Mouse (Mus musculus): Measurements from ENCODE around the gene Fos.
A peak's percentile ranks its signal among the peaks of the same experiment; 100 is the strongest.

The Fos gene

DNA sequence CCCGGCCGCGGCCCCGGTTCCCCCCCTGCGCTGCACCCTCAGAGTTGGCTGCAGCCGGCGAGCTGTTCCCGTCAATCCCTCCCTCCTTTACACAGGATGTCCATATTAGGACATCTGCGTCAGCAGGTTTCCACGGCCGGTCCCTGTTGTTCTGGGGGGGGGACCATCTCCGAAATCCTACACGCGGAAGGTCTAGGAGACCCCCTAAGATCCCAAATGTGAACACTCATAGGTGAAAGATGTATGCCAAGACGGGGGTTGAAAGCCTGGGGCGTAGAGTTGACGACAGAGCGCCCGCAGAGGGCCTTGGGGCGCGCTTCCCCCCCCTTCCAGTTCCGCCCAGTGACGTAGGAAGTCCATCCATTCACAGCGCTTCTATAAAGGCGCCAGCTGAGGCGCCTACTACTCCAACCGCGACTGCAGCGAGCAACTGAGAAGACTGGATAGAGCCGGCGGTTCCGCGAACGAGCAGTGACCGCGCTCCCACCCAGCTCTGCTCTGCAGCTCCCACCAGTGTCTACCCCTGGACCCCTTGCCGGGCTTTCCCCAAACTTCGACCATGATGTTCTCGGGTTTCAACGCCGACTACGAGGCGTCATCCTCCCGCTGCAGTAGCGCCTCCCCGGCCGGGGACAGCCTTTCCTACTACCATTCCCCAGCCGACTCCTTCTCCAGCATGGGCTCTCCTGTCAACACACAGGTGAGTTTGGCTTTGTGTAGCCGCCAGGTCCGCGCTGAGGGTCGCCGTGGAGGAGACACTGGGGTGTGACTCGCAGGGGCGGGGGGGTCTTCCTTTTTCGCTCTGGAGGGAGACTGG lies at the start of gene Fos:
TSS of gene Fos (plus strand) at position 410 of the 817 bp plus-strand sequence.
- DNase-seq (ENCODE audit: low spot score in 2 of 2), result peak; percentile 76 to 84

DNA sequence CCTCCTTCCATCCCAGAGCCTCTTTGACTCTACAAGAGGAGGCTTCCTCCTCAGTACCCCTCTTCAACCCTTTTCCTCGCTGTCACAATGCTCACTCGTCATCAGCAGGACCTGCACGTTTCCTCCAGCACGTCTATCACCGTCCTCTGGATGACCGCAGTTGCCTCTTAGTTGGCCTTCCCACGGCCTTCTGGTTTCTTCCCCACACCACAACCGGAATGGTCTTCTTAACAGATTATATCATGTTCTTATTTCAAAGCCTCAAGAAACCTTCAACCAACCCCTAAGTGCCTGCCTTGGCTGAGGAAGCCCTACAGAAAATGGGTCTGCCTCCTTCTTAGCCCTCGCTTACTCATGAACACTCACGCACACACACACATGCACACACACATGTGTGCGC lies 48.0 kb upstream of the Fos start:
- no peak for DNase-seq (ENCODE audit: low spot score in 2 of 2)

DNA sequence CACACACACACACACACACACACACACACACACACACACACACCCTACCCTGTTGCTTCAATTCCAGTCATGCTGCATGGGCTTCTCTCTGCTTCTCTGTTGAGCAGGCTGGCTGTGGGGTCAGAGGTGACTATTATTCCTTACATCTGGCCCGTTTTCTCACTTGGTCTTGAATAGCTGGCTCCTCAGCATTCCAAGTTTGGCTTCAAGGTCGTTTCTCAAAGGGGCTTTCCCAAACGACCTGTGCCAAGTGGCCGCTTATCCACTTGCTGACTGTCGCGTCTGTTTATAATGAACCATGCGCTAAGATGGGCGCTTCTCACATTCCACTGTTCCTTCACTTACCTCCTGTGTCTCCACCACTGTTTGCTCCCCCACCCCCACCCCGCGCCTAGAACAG lies 47.6 kb upstream of the Fos start:
- no peak for DNase-seq (ENCODE audit: low spot score in 2 of 2)

DNA sequence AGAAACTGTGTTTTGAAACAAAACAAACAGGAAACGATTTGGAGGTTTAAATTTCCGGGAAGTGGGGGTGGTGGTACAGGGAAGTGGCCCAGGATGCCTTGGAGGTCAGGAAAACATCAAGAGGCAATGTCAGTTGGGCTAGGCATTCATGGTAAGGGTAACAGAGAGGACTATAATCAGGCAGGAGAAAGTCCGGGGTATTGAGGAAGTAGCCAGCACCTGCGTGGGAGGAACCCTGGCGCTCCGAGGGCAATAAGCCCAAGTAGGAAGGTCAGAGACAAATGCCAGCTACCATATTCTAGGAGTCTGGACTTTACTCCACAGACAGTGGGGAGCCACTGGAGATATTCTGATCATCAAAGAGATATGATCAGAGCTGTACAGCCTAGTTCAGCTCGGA lies 45.9 kb upstream of the Fos start:
- no peak for DNase-seq (ENCODE audit: low spot score in 2 of 2)

DNA sequence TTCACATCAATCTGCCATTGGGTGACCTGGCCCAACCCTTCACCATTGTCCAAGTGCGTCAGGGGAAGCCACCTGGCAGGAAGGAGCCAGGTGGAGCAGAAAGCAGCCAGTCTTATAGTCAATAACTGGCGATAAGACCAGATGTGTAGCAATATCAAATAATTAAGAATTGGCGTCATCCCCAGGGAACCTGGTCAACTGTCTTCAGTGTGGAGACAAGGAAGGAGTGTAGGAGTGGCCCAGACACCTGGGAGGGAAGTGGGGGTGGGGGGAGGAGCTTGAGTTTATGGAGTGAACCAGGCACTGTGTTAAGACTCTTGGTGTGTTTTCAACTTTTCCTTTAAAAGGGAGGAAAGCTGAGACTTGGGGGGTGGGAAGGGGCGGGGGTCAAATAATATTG lies 43.7 kb upstream of the Fos start:
- DNase-seq (ENCODE audit: low spot score in 2 of 2), result no peak

DNA sequence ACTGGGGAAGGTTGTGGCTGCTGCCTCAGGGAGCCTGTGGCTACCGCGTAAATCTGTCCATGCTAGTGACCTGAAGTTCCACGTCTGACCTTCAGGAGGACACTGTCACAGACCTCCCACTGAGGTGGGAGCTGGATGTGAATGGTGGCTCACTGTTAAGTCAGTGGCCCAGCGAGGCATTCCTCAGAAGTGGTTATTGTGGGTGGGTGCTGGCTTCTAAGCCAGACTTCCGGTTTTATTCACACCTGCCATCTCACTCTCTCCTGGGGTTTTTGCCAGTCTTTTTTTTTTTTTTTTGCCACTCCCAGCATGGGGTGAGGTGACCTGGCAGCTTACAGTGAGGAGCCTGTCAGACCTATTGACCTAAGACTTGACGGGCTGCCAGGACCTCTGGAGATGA lies 43.3 kb upstream of the Fos start:
- DNase-seq (ENCODE audit: low spot score in 2 of 2), result no peak

DNA sequence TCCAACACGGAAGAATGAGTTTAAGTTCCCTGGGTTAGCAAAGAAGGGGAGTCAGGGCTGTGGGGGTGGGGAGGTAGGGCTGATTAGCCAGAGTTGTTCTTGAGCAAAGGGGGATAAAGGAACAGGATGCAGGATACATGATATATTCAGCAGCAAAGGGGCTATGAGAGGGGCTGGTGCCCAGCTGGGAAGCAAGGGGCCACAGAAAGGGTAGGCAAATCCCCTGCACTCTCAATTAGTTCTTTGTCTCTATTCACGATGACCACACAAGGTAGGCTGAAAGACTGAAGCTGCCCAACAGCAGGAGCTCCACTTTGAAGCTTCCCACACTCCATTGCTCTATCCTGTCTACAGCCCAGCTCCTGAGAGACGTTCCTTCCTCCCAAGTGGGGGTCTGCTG lies 39.8 kb upstream of the Fos start:
- no peak for DNase-seq (ENCODE audit: low spot score in 2 of 2)

DNA sequence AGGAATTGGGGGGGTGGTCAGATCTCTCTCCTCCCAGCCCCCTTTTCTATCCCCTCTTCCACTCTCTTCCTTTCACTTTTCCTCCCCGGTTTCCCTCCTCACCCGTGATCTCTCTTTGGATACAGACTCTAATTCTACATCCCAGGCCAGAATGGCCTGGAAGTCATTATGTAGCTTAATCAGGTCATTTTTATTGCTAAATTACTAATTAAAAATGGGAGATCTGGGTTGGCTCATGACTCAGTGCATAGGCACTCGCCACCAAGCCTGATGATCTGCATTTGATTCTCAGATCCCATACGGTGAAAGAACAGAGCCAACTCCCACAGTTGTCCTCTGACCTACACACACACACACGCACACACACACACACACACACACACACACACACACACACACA lies 39.2 kb upstream of the Fos start:
- no peak for DNase-seq (ENCODE audit: low spot score in 2 of 2)

DNA sequence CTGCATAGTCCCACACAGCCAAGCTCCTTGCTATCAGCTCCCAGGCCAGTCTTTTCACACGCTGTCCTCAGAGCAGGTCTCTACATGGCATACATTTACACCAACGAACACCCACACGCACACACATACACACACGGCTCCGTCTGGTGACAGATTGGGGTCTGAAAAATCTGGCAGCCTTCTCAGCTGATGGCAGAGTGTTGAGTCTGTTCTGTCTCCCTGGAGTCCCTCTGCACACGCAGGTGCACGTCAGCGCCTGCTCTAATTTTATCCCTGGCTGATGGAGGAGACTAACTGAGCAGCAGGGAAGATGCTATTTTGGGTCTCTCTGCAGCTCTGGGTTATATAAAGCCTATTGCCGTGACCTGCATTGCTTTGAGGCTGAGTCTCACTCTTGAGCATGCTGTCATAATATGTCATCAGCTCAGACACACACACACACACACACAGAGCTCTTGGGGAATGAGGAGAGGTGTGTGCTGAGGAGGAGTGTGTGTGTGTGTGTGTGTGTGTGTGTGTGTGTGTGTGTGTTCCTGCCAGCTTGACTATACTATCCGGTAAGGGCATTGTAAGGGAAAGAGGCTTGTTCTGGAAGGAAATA lies 37.6 kb upstream of the Fos start:
- peak; percentile 81 to 88 for DNase-seq (ENCODE audit: low spot score in 2 of 2)

DNA sequence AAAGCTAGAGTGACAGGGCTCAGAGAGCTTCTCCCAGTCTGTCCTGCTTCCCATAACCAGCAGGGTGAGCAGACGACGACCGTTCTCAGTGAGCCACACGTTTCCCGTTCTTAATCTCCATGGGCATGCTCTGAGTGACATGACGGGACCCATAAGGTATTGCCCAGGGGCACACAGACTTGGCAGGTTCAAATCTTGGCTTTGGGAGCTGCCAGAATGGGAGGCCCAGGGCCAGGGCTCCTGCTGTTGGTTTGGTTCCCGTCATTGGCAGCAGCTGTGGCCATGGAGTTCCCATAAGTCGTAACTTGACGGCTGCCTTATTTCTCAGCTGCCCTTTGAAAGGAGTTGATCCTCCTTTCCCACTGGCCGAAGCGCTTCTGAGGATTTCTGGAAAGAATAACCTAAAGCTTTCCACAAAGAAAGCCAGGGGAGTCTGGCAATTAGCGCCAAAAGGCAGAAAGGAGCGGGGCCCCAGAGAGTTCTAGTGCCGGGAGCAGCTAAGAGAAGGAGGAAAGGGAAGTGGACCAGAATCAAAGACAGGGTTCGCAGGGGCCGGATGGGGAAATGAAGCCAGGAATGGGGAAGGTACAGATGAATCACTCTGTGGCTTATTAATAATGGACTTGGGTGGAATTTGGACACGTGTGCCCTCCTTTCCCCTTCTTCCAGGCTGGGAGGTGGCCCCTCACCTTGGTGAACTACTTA lies 36.4 kb upstream of the Fos start:
- DNase-seq (ENCODE audit: low spot score in 2 of 2), result no peak

DNA sequence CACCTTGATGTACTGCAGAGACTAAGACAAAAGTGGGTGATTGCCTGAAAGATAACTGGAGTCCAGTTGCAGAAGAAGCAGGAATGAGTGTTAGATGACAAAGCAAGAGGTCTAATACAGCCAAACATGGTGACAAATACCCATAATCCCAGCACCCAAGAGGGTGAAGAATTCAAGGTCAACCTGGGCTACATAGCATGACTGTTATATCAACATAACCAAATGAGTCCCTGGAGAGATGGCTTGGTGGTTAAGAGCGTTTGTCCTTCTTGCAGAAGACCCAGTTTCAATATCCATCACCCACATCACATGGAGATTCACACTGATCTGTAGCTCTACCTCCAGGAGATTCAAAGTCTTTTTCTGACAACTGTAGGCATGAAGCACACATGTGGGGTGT lies 30.2 kb upstream of the Fos start:
- no peak for DNase-seq (ENCODE audit: low spot score in 2 of 2)

DNA sequence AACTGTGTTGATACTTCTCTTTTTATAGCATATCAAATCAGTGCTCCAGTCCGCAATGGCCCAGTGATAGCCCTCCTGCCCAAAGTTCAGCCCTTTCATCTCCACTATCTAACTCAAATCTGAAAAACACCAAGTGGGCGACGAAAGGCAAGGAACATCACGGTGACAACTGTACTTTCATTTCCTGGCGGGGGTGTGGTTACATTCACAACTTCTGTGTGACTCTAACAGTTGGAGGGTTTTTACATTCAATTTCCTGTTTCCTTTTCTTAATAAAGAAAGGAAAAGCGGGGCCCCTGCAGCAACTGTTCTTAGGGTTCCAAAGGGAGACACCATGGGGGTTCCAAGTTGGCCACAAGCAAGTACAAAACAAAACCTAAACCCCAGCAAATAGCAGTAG lies 29.0 kb upstream of the Fos start:
- no peak for DNase-seq (ENCODE audit: low spot score in 2 of 2)

DNA sequence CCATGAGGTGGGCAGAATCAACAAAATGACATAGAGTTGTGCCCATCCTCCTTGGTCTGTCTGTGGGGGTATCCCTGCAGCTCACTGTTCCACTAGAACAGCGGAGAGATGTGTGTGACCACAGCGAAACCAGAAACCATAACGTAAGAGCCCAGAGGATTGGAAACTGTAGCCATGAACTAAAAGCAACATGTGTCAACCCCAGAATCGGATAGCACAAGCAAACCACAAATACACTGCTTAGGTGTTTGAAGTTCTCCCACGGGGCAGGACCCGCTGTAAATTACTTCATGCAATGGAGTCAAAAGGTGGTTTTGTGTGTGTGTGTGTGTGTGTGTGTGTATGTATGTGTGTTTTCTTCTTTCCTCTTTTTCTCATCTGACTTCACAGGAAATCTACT lies 26.7 kb upstream of the Fos start:
- DNase-seq (ENCODE audit: low spot score in 2 of 2), result no peak

DNA sequence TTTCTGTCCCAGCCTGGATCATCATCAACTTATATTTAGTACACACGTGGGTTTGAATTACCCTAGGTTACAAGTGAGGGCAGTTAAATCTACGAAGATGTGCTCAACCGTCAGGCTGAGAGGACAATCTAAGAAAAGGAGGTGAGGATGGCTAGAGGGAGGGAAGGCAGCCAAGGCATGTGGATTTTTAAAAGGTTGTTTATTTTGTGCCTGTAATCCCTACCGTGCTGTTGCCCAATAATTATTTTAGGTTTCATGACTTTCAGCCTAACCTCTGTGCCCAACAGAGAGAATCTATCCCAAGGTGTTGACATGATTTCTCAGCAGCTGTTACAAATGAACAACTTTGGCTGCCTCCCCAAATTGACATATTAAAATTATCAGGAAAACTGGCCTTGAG lies 26.2 kb upstream of the Fos start:
- no peak for DNase-seq (ENCODE audit: low spot score in 2 of 2)

DNA sequence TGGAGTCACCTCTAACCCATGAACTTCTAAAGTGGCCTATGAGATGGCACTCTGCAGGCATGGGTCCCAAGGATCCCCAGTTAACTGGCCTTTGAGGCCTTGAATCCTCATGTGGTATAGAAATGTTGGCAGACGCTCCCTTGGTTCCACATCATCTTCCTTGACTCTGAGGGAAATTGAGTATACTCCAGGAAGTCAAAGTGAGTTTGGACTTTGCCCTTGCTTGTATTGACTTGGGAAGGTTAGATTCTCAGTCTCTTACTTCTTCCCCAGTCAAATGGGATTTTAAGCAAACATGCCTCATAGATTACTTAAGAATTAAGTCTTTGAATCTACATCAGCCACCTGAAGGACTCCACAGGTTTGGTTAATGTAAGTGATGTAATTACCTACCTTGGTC lies 24.2 kb upstream of the Fos start:
- DNase-seq (ENCODE audit: low spot score in 2 of 2), result no peak

DNA sequence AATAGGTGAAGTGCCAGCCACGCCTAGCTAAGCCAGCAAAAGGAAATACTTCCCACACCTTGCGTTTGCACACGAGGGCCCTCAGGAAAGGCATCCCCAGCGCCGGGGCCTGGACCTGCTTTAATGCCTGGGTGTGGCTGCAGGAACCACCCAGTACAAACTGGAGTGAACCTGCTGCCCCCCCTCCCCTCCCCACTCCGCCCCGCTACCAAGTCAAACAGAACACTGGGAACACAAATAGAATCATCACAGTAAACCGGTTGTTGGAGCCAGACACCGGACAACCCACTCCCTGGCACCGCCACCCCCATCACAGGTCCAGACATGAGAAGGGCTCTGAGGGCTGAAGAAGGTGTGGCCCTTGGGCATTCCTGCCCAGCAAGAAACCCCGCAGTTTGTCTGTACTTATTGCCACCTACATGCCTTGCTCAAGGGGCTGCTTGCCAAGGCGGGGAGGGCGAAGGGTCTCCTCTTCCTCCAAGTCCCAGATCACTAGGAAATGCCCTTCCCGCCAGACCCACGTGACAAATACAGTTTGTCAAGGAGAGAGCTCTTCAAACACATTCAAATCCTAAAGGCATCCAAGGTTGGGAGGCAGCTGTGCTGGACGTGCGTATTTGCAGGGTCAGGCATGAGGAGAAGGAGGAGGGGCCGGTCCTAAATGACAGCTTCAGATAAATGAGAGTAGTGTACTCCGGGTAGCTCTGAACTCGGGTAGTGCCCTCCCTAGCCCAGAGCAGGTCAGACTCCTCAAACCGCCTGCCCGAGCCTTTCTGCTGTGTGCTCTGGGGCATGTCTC lies 21.8 kb upstream of the Fos start:
- no peak for DNase-seq (ENCODE audit: low spot score in 2 of 2)

DNA sequence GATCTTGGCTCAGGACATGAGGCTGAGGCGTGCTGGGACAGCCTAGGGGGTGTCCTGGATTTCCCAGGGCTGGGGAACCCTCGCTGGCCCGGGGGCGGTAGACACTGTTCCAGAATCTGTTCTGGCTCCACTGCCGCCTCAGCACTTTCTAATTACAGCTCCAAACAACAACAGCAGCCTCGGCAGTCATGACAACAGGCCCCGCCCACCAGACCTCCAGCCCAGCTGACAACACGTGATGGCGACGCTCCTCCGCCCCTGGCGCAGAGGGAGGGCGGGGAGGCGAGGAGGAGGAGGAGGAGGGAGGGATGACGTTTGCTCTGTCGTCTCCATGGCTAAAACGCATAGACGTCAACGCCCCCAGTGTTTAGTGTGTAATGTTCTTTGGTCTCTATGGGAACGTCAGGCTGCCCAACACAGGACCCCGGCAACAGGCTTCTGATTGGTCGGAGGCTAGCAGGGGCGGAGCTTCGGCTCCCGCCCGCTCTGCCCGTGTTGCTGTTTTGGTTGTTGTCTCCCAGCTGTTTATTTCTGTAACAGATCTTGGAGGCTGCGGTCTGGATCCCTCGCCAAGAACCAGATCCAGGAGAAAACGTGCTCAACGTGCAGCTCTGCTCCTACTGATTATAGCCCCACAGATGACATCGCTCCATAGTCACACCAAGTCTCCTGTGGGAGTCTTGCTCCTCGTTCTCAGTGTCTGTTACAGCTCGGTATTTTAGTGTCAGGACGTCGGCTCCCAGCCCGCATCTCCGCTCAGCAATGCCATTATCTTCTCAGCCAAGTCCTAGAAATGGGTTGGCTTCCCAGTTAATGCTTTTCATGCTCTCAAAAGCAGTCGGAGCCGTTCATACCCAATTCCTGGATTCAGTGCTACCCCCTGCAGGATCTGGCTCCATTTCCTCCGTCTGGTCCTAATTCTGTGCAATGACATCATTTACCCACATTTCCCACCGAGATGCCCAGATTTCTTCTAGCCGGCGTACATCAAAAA lies 18.3 kb upstream of the Fos start:
- peak; percentile 96 to 98 for DNase-seq (ENCODE audit: low spot score in 2 of 2)

DNA sequence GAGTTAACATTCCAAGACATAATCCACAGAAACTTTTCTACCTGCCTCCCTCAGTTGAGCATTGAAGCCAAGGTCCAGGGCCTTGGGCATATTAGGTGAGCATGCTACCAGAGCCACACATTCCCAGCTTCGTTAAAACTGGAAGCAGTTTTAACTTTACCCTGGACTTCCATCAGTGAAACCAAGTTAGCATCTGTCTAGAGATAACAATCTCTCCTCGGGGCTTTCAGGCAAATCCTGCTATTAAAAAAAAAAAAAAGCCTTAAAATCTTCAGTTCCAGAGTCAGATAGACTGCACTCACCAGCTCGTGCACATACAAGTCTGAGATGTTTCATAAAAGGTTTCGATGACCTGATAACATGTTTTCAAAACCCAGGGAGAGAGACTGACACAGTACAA lies 17.4 kb upstream of the Fos start:
- DNase-seq (ENCODE audit: low spot score in 2 of 2), result no peak

DNA sequence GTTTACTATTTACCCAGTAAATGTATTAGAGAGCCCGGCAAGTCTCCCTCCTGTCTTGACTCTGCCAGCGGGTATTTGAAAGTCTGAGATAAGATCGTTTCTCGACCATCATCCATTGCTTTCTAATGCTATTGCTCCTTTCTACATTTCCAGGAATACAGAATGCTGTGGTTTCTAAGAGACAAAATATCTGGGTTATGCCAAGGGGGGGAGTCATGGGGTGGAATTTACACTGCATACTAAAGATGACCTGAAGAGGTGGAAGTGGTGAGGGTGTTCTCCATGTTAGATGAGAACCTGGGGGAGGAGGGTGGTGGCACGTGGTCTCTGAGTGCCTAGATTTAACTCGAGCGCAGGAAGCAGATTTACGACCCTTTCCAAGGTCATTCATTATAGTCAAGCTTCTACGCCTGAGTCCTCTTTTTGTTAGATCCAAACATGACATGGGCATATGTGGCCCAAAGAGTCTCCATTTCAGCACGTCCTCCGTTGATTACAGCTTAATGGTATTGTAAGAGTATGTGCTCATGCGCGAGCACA lies 16.7 kb upstream of the Fos start:
- DNase-seq (ENCODE audit: low spot score in 2 of 2), result no peak

DNA sequence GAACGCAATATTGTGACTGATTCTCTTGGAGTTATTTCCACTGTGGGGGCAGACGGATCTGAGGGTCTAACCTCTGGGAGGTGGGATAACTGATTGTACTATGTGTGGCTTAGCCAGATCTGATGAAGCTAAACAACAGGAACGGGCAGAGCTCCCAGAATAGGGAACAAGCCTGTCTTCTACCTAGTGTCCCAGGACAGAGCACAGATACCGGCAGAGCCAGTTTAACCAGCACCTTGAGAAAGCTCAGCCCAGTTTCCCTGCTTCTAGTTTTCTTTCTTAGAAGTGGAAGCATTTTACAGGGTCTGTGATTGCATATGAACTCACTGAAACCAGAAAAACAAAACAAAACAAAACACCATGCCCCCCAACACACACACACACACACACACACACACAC lies 13.9 kb upstream of the Fos start:
- no peak for DNase-seq (ENCODE audit: low spot score in 2 of 2)

All from frontal cortex, postnatal 10 days (tissue).